Mouse (Mus musculus) midbrain, embryonic 12.5 days (tissue): ENCODE results near the gene Slc25a45. TPM values are rescaled to one million over a fixed set of nuclear protein-coding genes. Genes with fewer than 3 reads are reported as not detected.
"Not testable (repeated sequence)": the region's sequence is repeated elsewhere in the genome, so short reads cannot be mapped to it uniquely, and the experiment has no call there.

Source experiments
- ATAC-seq: fragments of 200-750 bp; cut with Nextera tagmentation; 2 replicates; pipeline ENCODE4 v1.8.0; 2017; ENCODE audit warnings: low read depth, moderate TSS enrichment, moderate library complexity; ENCODE audit not compliant: low FRiP score
- H3K27ac ChIP-seq: fragments of 300-500 bp; sonication (generic); replicated peaks from 2 replicates; pipeline ENCODE4 v1.5.1; 2016; ENCODE audit warnings: mild to moderate bottlenecking
- H3K27me3 ChIP-seq: fragments of 300-500 bp; sonication (generic); 2 replicates; pipeline ENCODE4 v1.6.1; 2016; ENCODE audit warnings: mild to moderate bottlenecking
- H3K36me3 ChIP-seq: fragments of 300-500 bp; sonication (generic); 2 replicates; pipeline ENCODE4 v1.6.1; 2016
- H3K4me1 ChIP-seq: fragments of 300-500 bp; sonication (generic); 2 replicates; pipeline ENCODE4 v1.6.1; 2016
- H3K4me2 ChIP-seq: fragments of 300-500 bp; sonication (generic); replicated peaks from 2 replicates; pipeline ENCODE4 v1.6.1; 2016; ENCODE audit warnings: mild to moderate bottlenecking, moderate library complexity
- H3K4me3 ChIP-seq: fragments of 300-500 bp; sonication (generic); 2 replicates; pipeline ENCODE4 v1.5.1; 2016; ENCODE audit warnings: mild to moderate bottlenecking
- H3K9ac ChIP-seq: fragments of 300-500 bp; sonication (generic); replicated peaks from 2 replicates; pipeline ENCODE4 v1.6.1; 2016; ENCODE audit warnings: mild to moderate bottlenecking, moderate library complexity
- H3K9me3 ChIP-seq: fragments of 300-500 bp; sonication (generic); 2 replicates; pipeline ENCODE4 v1.6.1; 2016; ENCODE audit warnings: mild to moderate bottlenecking
- WGBS: fragments of 180-500 bp; shearing (Covaris S2); methylation state at CpG from one replicate; pipeline ENCODE4 v1.1.7; 2016; 5-methylcytosine and 5-hydroxymethylcytosine counted together
- polyA plus RNA-seq: library from polyadenylated mRNA; unstranded; fragments of >200 nt; fragmentation: Nextera tagmentation; extraction: Ambion mirVana; gene quantifications from 2 replicates; pipeline ENCODE4 v1.2.1, GENCODE M21; 2016

Gene Slc25a45
- polyA plus RNA-seq, 1 experiment from 2014 or later, result 3.4 TPM

GRCm38 (mm10) chr19:5871683-5872082, 5.9 kb upstream of the Slc25a45 start:
- Histone ChIP-seq H3K4me2 (0 out of 2 replicates have a peak overlapping the region, but pooled peaks have one; percentile 21), H3K9me3 (no peaks in the 10 kb centered on the region), H3K9ac (0 out of 2 replicates have a peak overlapping the region, but pooled peaks have one; percentile 39), H3K27me3 (no peaks in the 10 kb centered on the region), H3K36me3 (peaks cover 41% of the 10 kb centered on the region), H3K27ac (peak overlapping the region; percentile 64), H3K4me3 (no peak overlapping the region), H3K4me1 (peaks cover 31% of the 10 kb centered on the region)
- no peak for ATAC-seq
- 73% methylated on average over 6 of the region's 6 CpGs for WGBS

DNA sequence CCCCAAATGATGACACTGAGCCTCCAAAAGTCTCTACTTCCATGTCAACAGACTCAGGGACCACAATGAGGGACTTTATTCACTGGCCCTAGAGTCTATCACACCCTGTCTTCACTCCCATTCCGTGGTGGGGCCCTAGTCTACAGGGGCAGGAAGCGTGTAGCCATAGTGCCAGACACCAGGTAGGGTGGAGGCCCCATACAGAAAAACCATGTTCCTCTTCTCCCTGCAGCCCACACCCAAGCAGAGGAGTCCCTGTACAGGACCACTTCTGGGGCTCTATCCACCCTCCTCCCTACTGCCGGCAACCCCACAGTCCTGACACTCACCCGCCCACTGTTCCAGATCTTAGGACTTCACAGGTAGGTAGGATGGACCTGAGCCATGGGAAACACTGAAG, 5.1 kb upstream of the Slc25a45 start:
- no peak for ATAC-seq
- Histone ChIP-seq H3K36me3 (peaks cover 37% of the 10 kb centered on the region), H3K4me1 (peaks cover 31% of the 10 kb centered on the region), H3K9me3 (no peaks in the 10 kb centered on the region), H3K4me3 (no peak overlapping the region), H3K4me2 (no peak overlapping the region), H3K9ac (no peak overlapping the region), H3K27ac (no peak overlapping the region), H3K27me3 (no peaks in the 10 kb centered on the region)
- 93% methylated on average over 4 of the region's 4 CpGs for WGBS

- Histone ChIP-seq H3K36me3 (peaks cover 34% of the 10 kb centered on the region), H3K9ac (no peak overlapping the region), H3K27me3 (no peaks in the 10 kb centered on the region), H3K4me2 (no peak overlapping the region), H3K9me3 (no peaks in the 10 kb centered on the region), H3K4me3 (no peak overlapping the region), H3K4me1 (peaks cover 36% of the 10 kb centered on the region), H3K27ac (no peak overlapping the region)
- WGBS, result 90% methylated on average over 19 of the region's 19 CpGs
- ATAC-seq, result no peak
Observed at GRCm38 (mm10) chr19:5872931-5873556, 4.6 kb upstream of the Slc25a45 start.

GRCm38 (mm10) chr19:5874391-5874968, 3.1 kb upstream of the Slc25a45 start:
- Histone ChIP-seq H3K27ac (peak overlapping the region; percentile 65; the same call in 1 of the 2 replicates), H3K9ac (peak overlapping the region; percentile 82), H3K9me3 (no peaks in the 10 kb centered on the region), H3K27me3 (no peaks in the 10 kb centered on the region), H3K4me1 (peaks cover 36% of the 10 kb centered on the region), H3K4me3 (peak overlapping the region; percentile 80), H3K36me3 (peaks cover 21% of the 10 kb centered on the region; the same call in 1 of the 2 replicates), H3K4me2 (peak overlapping the region; percentile 88)
- WGBS, result 11% methylated on average over 13 of the region's 13 CpGs
- ATAC-seq, result no peak

- under 1% methylated on average over 37 of the region's 37 CpGs for WGBS
- H3K36me3 ChIP-seq, result peaks cover 16% of the 10 kb centered on the region; the same call in 1 of the 2 replicates
- no peaks in the 10 kb centered on the region for H3K9me3 ChIP-seq
- peak within 1 kb of the TSS; percentile 82 for H3K9ac ChIP-seq
- peaks cover 36% of the 10 kb centered on the region for H3K4me1 ChIP-seq
- ATAC-seq, result peak; percentile 90
- peak within 1 kb of the TSS; percentile 65 for H3K27ac ChIP-seq
- peak within 1 kb of the TSS; percentile 88 for H3K4me2 ChIP-seq
- H3K4me3 ChIP-seq, result peak within 1 kb of the TSS; percentile 80
- H3K27me3 ChIP-seq, result no peaks in the 10 kb centered on the region
Observed at GRCm38 (mm10) chr19:5874969-5875480, 2.6 kb upstream of the Slc25a45 start, which contains the start of gene Frmd8. TSS of gene Frmd8 (minus strand) at chr19:5875274.

GRCm38 (mm10) chr19:5878362-5878722, 734 bp downstream of the Slc25a45 start:
- no peak for ATAC-seq
- peaks cover 19% of the 10 kb centered on the region for H3K4me1 ChIP-seq
- H3K27ac ChIP-seq, result no peak overlapping the region
- 82% methylated on average over 7 of the region's 7 CpGs for WGBS
- H3K27me3 ChIP-seq, result no peaks in the 10 kb centered on the region
- H3K4me3 ChIP-seq, result no peak overlapping the region
- H3K36me3 ChIP-seq, result no peaks in the 10 kb centered on the region
- H3K9ac ChIP-seq, result no peak overlapping the region; the same call in 1 of the 2 replicates
- H3K4me2 ChIP-seq, result no peak overlapping the region
- H3K9me3 ChIP-seq, result no peaks in the 10 kb centered on the region

DNA sequence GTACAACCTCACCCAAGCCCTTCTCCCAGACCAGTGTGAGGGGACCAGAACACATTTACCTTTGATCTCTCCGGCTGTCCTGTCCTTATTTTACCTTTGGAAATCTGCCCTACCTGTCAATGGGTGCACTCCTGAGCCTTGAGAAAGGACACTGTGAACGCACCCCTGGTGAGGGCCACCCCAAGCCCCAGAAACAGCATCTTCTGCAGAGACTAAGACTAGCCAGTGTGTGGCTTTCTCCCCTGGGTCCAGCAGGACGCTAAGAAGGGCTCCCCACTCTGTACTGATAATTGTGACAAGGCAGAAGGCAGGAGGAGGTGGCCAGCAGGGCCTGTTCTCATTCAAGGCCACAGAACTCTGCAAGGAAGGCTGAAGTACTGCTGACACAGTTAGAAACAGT, 1.3 kb downstream of the Slc25a45 start:
- no peak for ATAC-seq
- H3K4me2 ChIP-seq, result no peak overlapping the region
- no peaks in the 10 kb centered on the region for H3K9me3 ChIP-seq
- no peak overlapping the region for H3K4me3 ChIP-seq
- 74% methylated on average over 3 of the region's 3 CpGs for WGBS
- H3K36me3 ChIP-seq, result no peaks in the 10 kb centered on the region
- H3K27me3 ChIP-seq, result no peaks in the 10 kb centered on the region
- no peak overlapping the region for H3K27ac ChIP-seq
- peaks cover 14% of the 10 kb centered on the region for H3K4me1 ChIP-seq
- no peak overlapping the region for H3K9ac ChIP-seq

DNA sequence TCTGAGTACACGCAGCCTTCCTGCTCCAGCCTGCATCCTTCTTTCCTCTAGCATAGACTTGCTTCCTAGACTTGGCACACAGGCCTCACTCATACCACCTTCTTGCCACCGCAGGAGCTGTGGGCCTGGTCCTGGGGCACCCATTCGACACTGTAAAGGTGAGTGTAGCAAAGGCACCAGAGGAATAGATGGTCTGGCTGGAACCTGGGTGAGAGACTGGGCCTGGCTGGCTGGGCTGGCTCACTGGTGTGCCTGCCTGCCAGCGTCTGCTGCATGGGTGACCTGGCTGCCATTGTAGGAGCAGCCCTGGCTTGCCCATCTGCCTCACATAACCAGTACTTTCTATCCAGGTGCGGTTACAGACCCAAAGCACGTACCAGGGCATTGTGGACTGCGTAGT, 2.1 kb downstream of the Slc25a45 start:
- 91% methylated on average over 7 of the region's 7 CpGs for WGBS
- Histone ChIP-seq H3K4me1 (peaks cover 6% of the 10 kb centered on the region), H3K9me3 (no peaks in the 10 kb centered on the region), H3K27ac (no peak overlapping the region), H3K9ac (no peak overlapping the region), H3K27me3 (no peaks in the 10 kb centered on the region), H3K4me2 (no peak overlapping the region), H3K4me3 (no peak overlapping the region), H3K36me3 (no peaks in the 10 kb centered on the region)
- no peak for ATAC-seq

DNA sequence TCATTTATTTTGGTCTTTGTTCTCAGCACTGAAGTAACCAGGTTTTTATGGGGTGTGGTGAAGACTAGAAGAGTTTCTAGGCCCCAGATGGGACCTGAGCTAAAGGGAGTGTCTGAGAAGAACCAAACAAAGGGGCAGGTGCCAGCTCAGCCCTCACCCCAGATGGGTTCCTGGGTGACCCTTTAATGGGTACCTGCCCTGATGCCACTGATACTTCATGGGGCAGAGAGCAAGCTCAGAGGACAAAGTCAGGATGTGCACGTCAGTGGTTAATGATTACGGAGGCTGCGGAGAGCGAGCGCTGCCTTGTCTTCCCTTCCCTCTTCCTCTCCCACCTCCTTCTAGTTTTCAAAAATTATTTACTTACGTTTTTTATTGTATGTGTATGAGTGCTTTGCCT, 3.5 kb downstream of the Slc25a45 start:
- Histone ChIP-seq H3K27me3 (no peaks in the 10 kb centered on the region), H3K9me3 (no peaks in the 10 kb centered on the region), H3K4me2 (no peak overlapping the region), H3K4me3 (no peak overlapping the region), H3K36me3 (no peaks in the 10 kb centered on the region), H3K4me1 (peaks cover 5% of the 10 kb centered on the region; the same call in 1 of the 2 replicates), H3K9ac (no peak overlapping the region), H3K27ac (no peak overlapping the region)
- WGBS, result 96% methylated on average over 6 of the region's 6 CpGs
- no peak for ATAC-seq

DNA sequence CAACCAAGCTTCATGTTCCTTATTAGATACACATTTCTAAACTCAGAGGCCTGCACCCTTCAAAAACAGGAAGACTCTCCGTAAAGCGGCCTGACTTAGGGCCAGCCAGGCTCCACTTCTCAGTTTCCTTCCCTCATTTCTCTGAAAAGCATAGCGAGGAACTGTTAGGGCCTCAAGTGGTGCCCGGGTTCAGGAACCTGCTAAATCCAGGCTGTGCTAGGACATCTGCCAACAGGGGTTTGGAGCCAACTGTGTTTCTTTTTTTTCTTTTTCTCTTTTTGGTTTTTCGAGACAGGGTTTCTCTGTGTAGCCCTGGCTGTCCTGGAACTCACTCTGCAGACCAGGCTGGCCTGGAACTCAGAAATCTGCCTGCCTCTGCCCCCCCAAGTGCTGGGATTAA, 4.5 kb downstream of the Slc25a45 start:
- not testable (repeated sequence) for H3K9me3 ChIP-seq, H3K4me3 ChIP-seq, H3K27me3 ChIP-seq, H3K4me1 ChIP-seq, H3K9ac ChIP-seq, H3K27ac ChIP-seq, ATAC-seq, H3K4me2 ChIP-seq, H3K36me3 ChIP-seq
- 88% methylated on average over 5 of the region's 5 CpGs for WGBS

DNA sequence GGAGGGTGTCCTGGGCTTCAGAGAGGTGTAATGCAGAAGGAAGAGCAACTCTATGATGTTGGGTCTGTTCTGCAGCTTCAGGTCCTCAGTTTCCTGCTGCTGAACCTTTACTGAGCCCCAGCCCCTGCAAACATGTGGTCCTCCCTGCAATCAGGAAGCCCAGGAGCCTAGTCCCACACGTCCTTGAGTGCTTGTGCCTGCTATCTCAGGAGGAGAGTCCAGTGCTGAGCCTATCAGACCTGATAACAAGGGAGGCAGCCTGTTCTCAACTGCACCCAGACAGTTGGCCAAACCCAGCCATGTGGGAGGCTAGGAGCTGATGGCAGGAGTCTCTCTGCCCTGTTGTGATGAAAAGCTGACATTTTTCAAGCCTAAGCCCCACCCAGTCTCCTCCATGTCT, 6.3 kb downstream of the Slc25a45 start:
- WGBS, result 52% methylated on average over 1 of the region's 1 CpGs
- H3K4me3 ChIP-seq, result no peak overlapping the region
- no peak overlapping the region for H3K4me2 ChIP-seq
- no peak overlapping the region for H3K27ac ChIP-seq
- no peaks in the 10 kb centered on the region for H3K4me1 ChIP-seq
- no peaks in the 10 kb centered on the region for H3K9me3 ChIP-seq
- H3K36me3 ChIP-seq, result no peaks in the 10 kb centered on the region
- no peak for ATAC-seq
- H3K9ac ChIP-seq, result no peak overlapping the region
- H3K27me3 ChIP-seq, result no peaks in the 10 kb centered on the region

- no peak overlapping the region for H3K27ac ChIP-seq
- H3K4me2 ChIP-seq, result no peak overlapping the region
- 57% methylated on average over 4 of the region's 4 CpGs for WGBS
- peaks cover 2% of the 10 kb centered on the region; the same call in 1 of the 2 replicates for H3K4me1 ChIP-seq
- no peaks in the 10 kb centered on the region for H3K27me3 ChIP-seq
- no peaks in the 10 kb centered on the region for H3K9me3 ChIP-seq
- H3K36me3 ChIP-seq, result no peaks in the 10 kb centered on the region
- no peak overlapping the region for H3K4me3 ChIP-seq
- no peak overlapping the region for H3K9ac ChIP-seq
- no peak for ATAC-seq
Observed at GRCm38 (mm10) chr19:5885838-5886237, 8.2 kb downstream of the Slc25a45 start.
